Mouse (Mus musculus) hindbrain, postnatal 0 days (tissue): ENCODE measurements at regions not wholly inside any gene's neighbourhood (a gene's known extent, or its start where the extent isn't known, plus 50 kb on each side); places are given as distances from the start of the nearest gene placed in this dataset.

Experiments used
- ATAC-seq: fragments of 200-750 bp; cut with Nextera tagmentation; 2 replicates; pipeline ENCODE4 v1.8.0; 2017; ENCODE audit warnings: mild to moderate bottlenecking, moderate TSS enrichment, moderate library complexity
- DNase-seq: peaks from one replicate; pipeline ENCODE4 v3.0.0-alpha.2; 2015; ENCODE audit warnings: low spot score
- H3K27ac ChIP-seq: fragments of 300-500 bp; sonication (generic); 2 replicates; pipeline ENCODE4 v1.5.1; 2014; ENCODE audit warnings: mild to moderate bottlenecking
- H3K27me3 ChIP-seq: fragments of 300-500 bp; sonication (generic); 2 replicates; pipeline ENCODE4 v1.6.1; 2014; ENCODE audit warnings: low read length, mixed read lengths; ENCODE audit not compliant: insufficient read depth
- H3K36me3 ChIP-seq: fragments of 300-500 bp; sonication (generic); 2 replicates; pipeline ENCODE4 v1.6.1; 2014; ENCODE audit warnings: low read length, mixed read lengths; ENCODE audit not compliant: insufficient read depth
- H3K4me1 ChIP-seq: fragments of 300-500 bp; sonication (generic); 2 replicates; pipeline ENCODE4 v1.6.1; 2014; ENCODE audit warnings: antibody characterized with exemption, low read length, mixed read lengths; ENCODE audit not compliant: insufficient read depth
- H3K4me2 ChIP-seq: fragments of 300-500 bp; sonication (generic); 2 replicates; pipeline ENCODE4 v1.6.1; 2014; ENCODE audit warnings: low read depth, mild to moderate bottlenecking, low read length, moderate library complexity, mixed read lengths
- H3K4me3 ChIP-seq: fragments of 300-500 bp; sonication (generic); 2 replicates; pipeline ENCODE4 v1.5.1; 2014; ENCODE audit warnings: low read length
- H3K9ac ChIP-seq: fragments of 300-500 bp; sonication (generic); replicated peaks from 2 replicates; pipeline ENCODE4 v1.6.1; 2014; ENCODE audit warnings: mild to moderate bottlenecking, low read length, moderate library complexity, mixed read lengths
- H3K9me3 ChIP-seq: fragments of 300-500 bp; sonication (generic); 2 replicates; pipeline ENCODE4 v1.6.1; 2016; ENCODE audit warnings: low read length, mixed read lengths
- CTCF ChIP-seq: IDR thresholded peaks from 2 replicates; pipeline ENCODE4 v1.5.1; 2016; ENCODE audit warnings: antibody characterized with exemption, control low read depth, low read depth
- WGBS: fragments of 180-500 bp; shearing (Covaris S2); extraction: QIAGEN DNeasy Blood & Tissue Kit; methylation state at CpG from one replicate; pipeline ENCODE4 v1.1.7; 2014; 5-methylcytosine and 5-hydroxymethylcytosine counted together

GRCm38 (mm10) chr10:68943239-68943638 is 208.0 kb upstream of the Rhobtb1 start:
- DNase-seq (no peak), ATAC-seq (no peak)
- Histone ChIP-seq H3K27ac (no peak overlapping the region), H3K9ac (no peak overlapping the region), H3K9me3 (no peaks in the 10 kb centered on the region), H3K36me3 (no peaks in the 10 kb centered on the region), H3K4me1 (no peaks in the 10 kb centered on the region), H3K27me3 (no peaks in the 10 kb centered on the region), H3K4me3 (no peak overlapping the region), H3K4me2 (no peak overlapping the region)
- 60% methylated on average over 5 of the region's 6 CpGs for WGBS
- TF ChIP-seq CTCF, result no peak

- no peak for ATAC-seq
- WGBS, result 47% methylated on average over 7 of the region's 7 CpGs
- Histone ChIP-seq H3K9ac (no peak overlapping the region), H3K27ac (no peak overlapping the region), H3K27me3 (no peaks in the 10 kb centered on the region), H3K36me3 (no peaks in the 10 kb centered on the region), H3K9me3 (no peaks in the 10 kb centered on the region), H3K4me1 (no peaks in the 10 kb centered on the region), H3K4me3 (no peak overlapping the region), H3K4me2 (no peak overlapping the region)
- no peak for DNase-seq
- no peak for TF ChIP-seq CTCF
These were observed 194.7 kb upstream of the Rhobtb1 start for GRCm38 (mm10) chr10:68956539-68956938.

DNA sequence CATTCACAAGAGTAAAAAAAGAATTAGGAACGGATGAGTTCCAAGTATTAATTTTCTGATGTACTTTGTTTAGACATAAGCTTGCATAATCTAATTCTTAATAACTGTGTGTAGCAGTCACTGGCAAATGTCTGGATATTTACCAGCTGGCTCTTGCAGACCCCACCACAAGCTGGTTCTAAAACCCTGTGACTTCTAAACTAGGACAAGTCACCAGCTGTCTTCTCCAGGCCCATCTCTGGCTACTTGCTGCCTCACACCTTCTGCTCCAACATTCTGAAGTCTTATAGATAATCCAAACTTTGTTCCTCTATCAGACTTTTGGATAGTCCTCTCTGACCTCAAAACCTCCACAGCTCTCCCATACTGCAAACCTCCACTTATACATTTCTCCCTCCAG is 189.9 kb upstream of the Rhobtb1 start:
- WGBS, result 73% methylated on average over 1 of the region's 1 CpGs
- DNase-seq (no peak), ATAC-seq (no peak)
- no peak overlapping the region for H3K9ac ChIP-seq
- no peak overlapping the region for H3K4me3 ChIP-seq
- H3K27me3 ChIP-seq, result no peaks in the 10 kb centered on the region
- H3K4me2 ChIP-seq, result no peak overlapping the region
- no peaks in the 10 kb centered on the region for H3K4me1 ChIP-seq
- no peaks in the 10 kb centered on the region for H3K9me3 ChIP-seq
- TF ChIP-seq CTCF, result no peak
- no peaks in the 10 kb centered on the region for H3K36me3 ChIP-seq
- no peak overlapping the region for H3K27ac ChIP-seq

- Histone ChIP-seq H3K4me1 (no peaks in the 10 kb centered on the region), H3K36me3 (no peaks in the 10 kb centered on the region), H3K27ac (no peak overlapping the region), H3K27me3 (no peaks in the 10 kb centered on the region), H3K4me2 (no peak overlapping the region), H3K9ac (no peak overlapping the region), H3K4me3 (no peak overlapping the region), H3K9me3 (no peaks in the 10 kb centered on the region)
- 72% methylated on average over 8 of the region's 8 CpGs for WGBS
- ATAC-seq, result no peak
- DNase-seq, result no peak
- no peak for TF ChIP-seq CTCF
These were observed 188.1 kb upstream of the Rhobtb1 start for GRCm38 (mm10) chr10:68963090-68963489.

DNA sequence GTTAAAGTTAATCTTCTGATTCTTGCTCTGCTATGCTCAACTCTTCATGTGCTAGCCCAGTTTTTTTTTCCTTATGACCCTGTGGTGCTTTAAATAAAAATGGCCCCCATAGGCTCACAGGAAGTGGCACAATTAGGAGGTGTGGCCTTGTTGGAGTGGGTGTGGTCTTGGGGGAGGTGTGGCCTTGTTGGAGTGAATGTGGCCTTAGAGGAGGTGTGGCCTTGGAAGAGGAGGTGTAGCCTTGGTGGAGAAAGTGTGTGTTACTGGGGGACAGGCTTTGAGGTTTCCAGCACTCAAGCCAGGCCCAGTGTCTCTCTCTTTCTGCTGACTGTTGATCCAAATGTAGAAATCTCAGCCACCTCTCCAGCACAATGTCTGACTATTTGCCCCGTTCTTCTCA is 186.0 kb upstream of the Rhobtb1 start:
- no peak overlapping the region for H3K27ac ChIP-seq
- no peak for ATAC-seq
- no peaks in the 10 kb centered on the region for H3K4me1 ChIP-seq
- no peak overlapping the region for H3K4me2 ChIP-seq
- no peak for DNase-seq
- no peaks in the 10 kb centered on the region for H3K36me3 ChIP-seq
- H3K27me3 ChIP-seq, result no peaks in the 10 kb centered on the region
- no peak overlapping the region for H3K9ac ChIP-seq
- WGBS, result 94% methylated on average over 1 of the region's 1 CpGs
- H3K4me3 ChIP-seq, result no peak overlapping the region
- H3K9me3 ChIP-seq, result no peaks in the 10 kb centered on the region
- no peak for TF ChIP-seq CTCF

DNA sequence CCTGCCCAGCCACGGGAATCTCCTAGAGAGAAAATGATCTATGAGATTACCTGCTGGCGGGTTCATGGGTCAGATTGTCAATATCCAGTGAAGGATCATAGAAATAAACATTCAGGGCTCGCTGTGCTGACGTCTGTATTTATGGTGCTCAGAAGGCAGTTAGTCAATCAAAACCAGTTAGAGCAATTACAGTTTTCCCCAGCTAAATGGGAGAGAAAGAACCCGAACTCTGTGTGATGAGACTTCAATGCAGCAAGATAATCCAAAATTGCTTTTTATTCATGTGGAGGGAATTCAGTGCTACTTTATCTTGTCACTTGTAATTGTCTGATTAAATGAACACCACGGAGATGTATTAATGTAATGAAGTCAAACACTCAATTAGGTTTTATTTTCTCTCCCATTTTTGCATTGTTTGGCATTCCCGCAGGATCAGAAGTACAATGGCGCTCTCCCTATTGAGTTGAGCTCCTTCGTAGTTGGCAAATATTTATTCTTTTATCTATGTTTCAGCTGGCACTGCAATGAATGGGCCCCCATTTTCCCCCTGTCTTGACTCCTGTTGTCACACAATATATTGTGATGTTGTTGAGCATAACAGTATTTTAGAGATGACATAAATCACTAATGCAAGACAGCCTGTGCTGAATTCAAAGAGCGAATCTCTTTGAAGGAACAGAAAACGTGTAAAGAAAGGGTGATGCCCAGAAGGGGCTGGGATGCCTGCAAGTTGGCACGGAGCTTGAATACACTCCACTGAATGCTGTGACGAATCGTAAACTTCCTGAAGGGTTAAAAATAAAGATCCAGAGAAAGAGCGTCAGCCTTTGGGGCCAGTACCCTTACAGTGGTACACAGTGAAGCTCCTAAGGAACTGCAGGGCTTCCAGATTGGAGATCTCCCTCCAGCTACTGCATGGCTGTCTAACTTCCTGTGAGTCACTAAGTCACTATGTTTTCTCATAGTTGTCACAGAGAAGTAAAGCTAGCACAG is 183.0 kb upstream of the Rhobtb1 start:
- Histone ChIP-seq H3K9me3 (no peaks in the 10 kb centered on the region), H3K27ac (no peak overlapping the region), H3K4me2 (no peak overlapping the region), H3K27me3 (no peaks in the 10 kb centered on the region), H3K36me3 (no peaks in the 10 kb centered on the region), H3K4me1 (no peaks in the 10 kb centered on the region), H3K9ac (no peak overlapping the region), H3K4me3 (no peak overlapping the region)
- no peak for TF ChIP-seq CTCF
- WGBS, result 39% methylated on average over 15 of the region's 15 CpGs
- DNase-seq (no peak), ATAC-seq (peak; percentile 51; the same call in 1 of the 2 replicates)

- WGBS, result 87% methylated on average over 2 of the region's 2 CpGs
- no peak for TF ChIP-seq CTCF
- ATAC-seq (no peak), DNase-seq (no peak)
- Histone ChIP-seq H3K27me3 (no peaks in the 10 kb centered on the region), H3K4me3 (no peak overlapping the region), H3K9me3 (no peaks in the 10 kb centered on the region), H3K36me3 (no peaks in the 10 kb centered on the region), H3K27ac (no peak overlapping the region), H3K4me1 (0 out of 2 replicates have a peak, but pooled peaks cover 3% of the 10 kb centered on the region), H3K9ac (no peak overlapping the region), H3K4me2 (no peak overlapping the region)
These were observed 180.7 kb upstream of the Rhobtb1 start for GRCm38 (mm10) chr10:68970521-68970920.
